Mouse (Mus musculus) spleen, adult 12 weeks (tissue): ENCODE data around the gene Herc4.

Experiments
- DNase-seq: peaks from one replicate; pipeline ENCODE4 v3.0.0; 2022; ENCODE audit warnings: low spot score

The Herc4 gene

GRCm38 (mm10) chr10:63248421-63248820 is 4.8 kb downstream of the Herc4 start:
- DNase-seq = no peak

- DNase-seq = no peak
Measured at GRCm38 (mm10) chr10:63258696-63259095, 15.1 kb downstream of the Herc4 start.

- no peak for DNase-seq
Measured at GRCm38 (mm10) chr10:63259340-63259739, 15.7 kb downstream of the Herc4 start.

GRCm38 (mm10) chr10:63267941-63268340 is 24.3 kb downstream of the Herc4 start:
- DNase-seq = no peak

- DNase-seq = no peak
Measured at GRCm38 (mm10) chr10:63272401-63272800, 28.8 kb downstream of the Herc4 start.

GRCm38 (mm10) chr10:63272868-63273267 is 29.3 kb downstream of the Herc4 start:
- peak; percentile 17 for DNase-seq

- peak; percentile 13 for DNase-seq
Measured at GRCm38 (mm10) chr10:63277010-63277409, 33.4 kb downstream of the Herc4 start.

- DNase-seq = no peak
Measured at GRCm38 (mm10) chr10:63279851-63280250, 36.2 kb downstream of the Herc4 start.

GRCm38 (mm10) chr10:63282417-63282816 is 38.8 kb downstream of the Herc4 start:
- DNase-seq = no peak

- DNase-seq = no peak
Measured at GRCm38 (mm10) chr10:63282846-63283245, 39.2 kb downstream of the Herc4 start.

- DNase-seq = no peak
Measured at GRCm38 (mm10) chr10:63302356-63302755, 58.7 kb downstream of the Herc4 start.

- DNase-seq = peak; percentile 72
Measured at GRCm38 (mm10) chr10:63308582-63309366, 65.2 kb downstream of the Herc4 start.

- no peak for DNase-seq
Measured at GRCm38 (mm10) chr10:63313726-63314125, 70.1 kb downstream of the Herc4 start.

- no peak for DNase-seq
Measured at GRCm38 (mm10) chr10:63327091-63327490, 83.5 kb downstream of the Herc4 start.

GRCm38 (mm10) chr10:63336901-63337300 is 93.3 kb downstream of the Herc4 start:
- no peak for DNase-seq

GRCm38 (mm10) chr10:63337326-63337725 is 93.7 kb downstream of the Herc4 start:
- DNase-seq = no peak

- no peak for DNase-seq
Measured at GRCm38 (mm10) chr10:63337951-63338836, 94.6 kb downstream of the Herc4 start.

GRCm38 (mm10) chr10:63338914-63339643 is 95.5 kb downstream of the Herc4 start:
- DNase-seq = peak; percentile 85

- DNase-seq = no peak
Measured at GRCm38 (mm10) chr10:63341351-63341750, 97.7 kb downstream of the Herc4 start.

- DNase-seq = no peak
Measured at GRCm38 (mm10) chr10:63344751-63345150, 101.1 kb downstream of the Herc4 start.

GRCm38 (mm10) chr10:63348291-63348690 is 104.7 kb downstream of the Herc4 start:
- no peak for DNase-seq

- no peak for DNase-seq
Measured at GRCm38 (mm10) chr10:63350666-63351065, 107.1 kb downstream of the Herc4 start.
